Mouse (Mus musculus): ENCODE data around the gene Kiss1.

DNA sequence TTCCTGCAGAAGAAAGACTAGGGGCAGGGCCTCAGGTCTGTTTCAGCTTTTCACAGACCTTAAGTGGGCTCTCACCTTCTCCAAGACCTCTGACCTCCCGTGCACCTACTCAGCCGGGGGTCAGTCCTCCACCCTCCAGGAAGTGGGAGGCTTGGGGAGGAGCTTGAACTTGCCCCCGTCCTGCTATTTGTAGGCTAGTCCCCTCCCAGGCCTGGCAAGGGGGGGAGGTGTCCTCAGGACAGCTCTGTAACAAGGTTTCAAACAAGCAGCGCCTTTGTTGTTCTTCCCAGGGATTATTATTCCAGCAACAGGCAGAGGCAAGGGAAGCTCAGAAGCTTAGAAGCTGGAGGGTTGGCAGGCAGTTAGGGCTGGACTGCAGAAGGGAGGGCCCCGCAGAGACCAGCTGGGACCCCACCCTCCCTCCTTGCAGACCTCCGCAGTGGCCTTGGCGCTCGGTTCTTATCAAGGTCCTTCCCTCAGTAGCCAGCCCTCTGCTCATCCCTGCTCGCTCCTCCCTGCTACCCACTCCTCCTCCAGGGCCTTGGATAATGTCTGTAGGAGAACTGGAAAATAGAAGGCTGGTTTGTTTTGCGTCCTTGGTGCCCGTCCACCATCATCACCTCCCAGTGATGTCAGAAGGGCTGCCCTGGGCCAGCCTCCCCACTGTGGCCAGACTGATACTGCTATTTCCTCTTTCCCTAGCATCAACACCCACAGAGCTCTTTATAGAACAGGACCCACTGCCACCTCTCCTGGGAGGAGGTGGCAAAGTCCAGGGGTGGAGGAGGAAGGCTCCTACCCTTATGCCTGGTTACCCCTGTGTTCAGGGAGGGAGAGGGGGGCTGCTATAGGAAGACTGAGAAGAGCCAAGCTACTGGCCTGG lies 46.2 kb downstream of the Kiss1 start:
- TF ChIP-seq MXI1 (IDR thresholded peaks at IDR 0.05; ENCODE audit: low read depth, low read length) (no peak), POLR2A (IDR thresholded peaks at IDR 0.05; ENCODE audit: low read depth, low read length) (no peak), SIN3A (IDR thresholded peaks at IDR 0.05; ENCODE audit: low read length) (no peak), CTCF (conservative IDR thresholded peaks at IDR 0.05 in 1 of 2, IDR thresholded peaks at IDR 0.05 in 1 of 2; ENCODE audit: low read depth in 2 of 2, low read length in 2 of 2) (no peak), JUND (conservative IDR thresholded peaks at IDR 0.05; ENCODE audit: low read depth, low read length) (no peak), KAT2A (IDR thresholded peaks at IDR 0.05; ENCODE audit: insufficient replicate concordance, low read length) (no peak), E2F4 (IDR thresholded peaks at IDR 0.05; ENCODE audit: insufficient replicate concordance, low read depth, low read length) (no peak), GABPA (IDR thresholded peaks at IDR 0.05; ENCODE audit: insufficient replicate concordance, low read depth, low read length) (no peak), ZC3H11A (IDR thresholded peaks at IDR 0.05; ENCODE audit: low read depth, low read length) (no peak), TBP (conservative IDR thresholded peaks at IDR 0.05; ENCODE audit: low read depth, low read length) (no peak), MYC (IDR thresholded peaks at IDR 0.05; ENCODE audit: low read depth, low read length) (no peak), USF1 (IDR thresholded peaks at IDR 0.05; ENCODE audit: low read depth, low read length) (no peak)

Data from CH12.LX (cell line).